Mouse (Mus musculus) telencephalon, adult 2 months (tissue): ENCODE data around the gene Tom1l2.

Source experiments
- DNase-seq: peaks from one replicate; pipeline ENCODE4 v3.0.0-alpha.2; 2011; ENCODE audit warnings: low read depth, low spot score

Gene Tom1l2

GRCm38 (mm10) chr11:60306834-60307233, 45.9 kb downstream of the Tom1l2 start:
- DNase-seq = no peak

- no peak for DNase-seq
These were observed 47.1 kb downstream of the Tom1l2 start for GRCm38 (mm10) chr11:60305611-60306010.

GRCm38 (mm10) chr11:60303497-60303896, 49.2 kb downstream of the Tom1l2 start:
- DNase-seq = no peak

GRCm38 (mm10) chr11:60302354-60303083, 50.2 kb downstream of the Tom1l2 start:
- no peak for DNase-seq

- no peak for DNase-seq
These were observed 51.0 kb downstream of the Tom1l2 start for GRCm38 (mm10) chr11:60301588-60302208.

- no peak for DNase-seq
These were observed 52.4 kb downstream of the Tom1l2 start for GRCm38 (mm10) chr11:60300318-60300717.

GRCm38 (mm10) chr11:60297772-60298171, 54.9 kb downstream of the Tom1l2 start:
- DNase-seq = no peak

GRCm38 (mm10) chr11:60294630-60295313, 57.9 kb downstream of the Tom1l2 start:
- no peak for DNase-seq

GRCm38 (mm10) chr11:60293683-60294629, 58.7 kb downstream of the Tom1l2 start:
- no peak for DNase-seq

- no peak for DNase-seq
These were observed 60.0 kb downstream of the Tom1l2 start for GRCm38 (mm10) chr11:60292718-60293117.

GRCm38 (mm10) chr11:60288980-60289379, 63.7 kb downstream of the Tom1l2 start:
- no peak for DNase-seq

GRCm38 (mm10) chr11:60286311-60286710, 66.4 kb downstream of the Tom1l2 start:
- DNase-seq = peak; percentile 74

GRCm38 (mm10) chr11:60280429-60281414, 72.0 kb downstream of the Tom1l2 start:
- no peak for DNase-seq

GRCm38 (mm10) chr11:60279483-60279882, 73.2 kb downstream of the Tom1l2 start:
- no peak for DNase-seq

GRCm38 (mm10) chr11:60277771-60278170, 74.9 kb downstream of the Tom1l2 start:
- no peak for DNase-seq

GRCm38 (mm10) chr11:60277164-60277740, 75.5 kb downstream of the Tom1l2 start:
- no peak for DNase-seq

- no peak for DNase-seq
These were observed 76.2 kb downstream of the Tom1l2 start for GRCm38 (mm10) chr11:60276408-60277093.

- no peak for DNase-seq
These were observed 79.4 kb downstream of the Tom1l2 start for GRCm38 (mm10) chr11:60273273-60273805.

- DNase-seq = no peak
These were observed 84.1 kb downstream of the Tom1l2 start for GRCm38 (mm10) chr11:60268563-60268962.
